In genomic region chr14:118052770-118053169, GRCm38 (mm10) we compare ENCODE assay signal across 22 mouse cellular contexts. TPM values are rescaled to one million over a fixed set of nuclear protein-coding genes. Genes with fewer than 3 reads are reported as not detected.
DNase-seq lines count a peak whose midpoint lies in the region; ATAC-seq and TF ChIP-seq lines count a peak whose summit lies in the region.
"Had no signal": no experiment of that assay in that cellular context is flagged by ENCODE, and none has a peak within 500 bp of the region (broad histone marks: within the 10 kb centered on the region; RNA-seq: fewer than 3 reads in every experiment).

No protein-coding gene starts in this region.

- H3K27me3 ChIP-seq in forebrain, embryonic 10.5 days (ENCODE audit: poor library complexity, severe bottlenecking), result peaks cover 91% of the 10 kb centered on the region
- no peaks in the 10 kb centered on the region for H3K27me3 ChIP-seq in forebrain, postnatal 0 days (ENCODE audit: insufficient read depth, low read length)
- no peaks in the 10 kb centered on the region for H3K27me3 ChIP-seq in lung, postnatal 0 days (replicated peaks; ENCODE audit: insufficient read depth, low read length)
- peaks cover 25% of the 10 kb centered on the region for H3K27me3 ChIP-seq in forebrain, embryonic 13.5 days
- H3K27me3 ChIP-seq in neural tube, embryonic 12.5 days (replicated peaks), result peaks cover 20% of the 10 kb centered on the region
- H3K27me3 ChIP-seq: kidney, embryonic 15.5 days; limb, embryonic 12.5 days had no signal

- H3K4me3 ChIP-seq in forebrain, embryonic 10.5 days, result no peak overlapping the region
- no peak overlapping the region for H3K4me3 ChIP-seq in forebrain, postnatal 0 days (ENCODE audit: low read depth, low read length)
- no peak overlapping the region for H3K4me3 ChIP-seq in lung, postnatal 0 days (ENCODE audit: low read depth, low read length)
- no peak overlapping the region for H3K4me3 ChIP-seq in forebrain, embryonic 13.5 days
- no peak overlapping the region for H3K4me3 ChIP-seq in neural tube, embryonic 12.5 days
- H3K4me3 ChIP-seq: embryonic facial prominence, embryonic 13.5 days; erythroblast, embryonic 14.5 days; heart, embryonic 12.5 days; kidney, embryonic 15.5 days; limb, embryonic 12.5 days had no signal

- DNase-seq in forebrain, embryonic 10.5 days (ENCODE audit: extremely low spot score, low spot score), result no peak
- DNase-seq in forebrain, postnatal 0 days, result no peak
- no peak for DNase-seq in lung, postnatal 0 days (ENCODE audit: low spot score)
- DNase-seq in lung, adult 18-20 months, result no peak
- DNase-seq in kidney, adult 18-20 months, result no peak
- no peak for DNase-seq in gastrocnemius, postnatal 14 days
- DNase-seq: adrenal gland, adult 8-10 months; cerebellum, adult 2 months; cerebellum, postnatal 36 days; kidney, postnatal 36 days; lung, adult 2 months; right cerebral cortex, postnatal 14 days had no signal

- WGBS in forebrain, embryonic 10.5 days, result 66% methylated on average over 11 of the region's 11 CpGs
- 27% methylated on average over 11 of the region's 11 CpGs for WGBS in forebrain, postnatal 0 days
- WGBS in lung, postnatal 0 days, result 67% methylated on average over 11 of the region's 11 CpGs
- WGBS in forebrain, embryonic 13.5 days, result 26% methylated on average over 11 of the region's 11 CpGs
- WGBS in neural tube, embryonic 12.5 days, result 32% methylated on average over 11 of the region's 11 CpGs

- intact Hi-C loops in gastrocnemius, postnatal 14 days (cut with DNase I; ENCODE audit: low total_unique reads), result no loop called here

- 0 out of 2 replicates have a peak, but pooled peaks have one; percentile 11 for TF ChIP-seq EP300 in lung, postnatal 0 days (IDR thresholded peaks at IDR 0.05)

- no peaks in the 10 kb centered on the region for H3K9me3 ChIP-seq in forebrain, embryonic 10.5 days
- no peaks in the 10 kb centered on the region for H3K9me3 ChIP-seq in forebrain, postnatal 0 days (ENCODE audit: low read length)
- no peaks in the 10 kb centered on the region for H3K9me3 ChIP-seq in lung, postnatal 0 days (ENCODE audit: low read length)
- H3K9me3 ChIP-seq in forebrain, embryonic 13.5 days (replicated peaks), result no peaks in the 10 kb centered on the region
- H3K9me3 ChIP-seq in neural tube, embryonic 12.5 days, result no peaks in the 10 kb centered on the region
- H3K9me3 ChIP-seq: embryonic facial prominence, embryonic 13.5 days; heart, embryonic 12.5 days; kidney, embryonic 15.5 days; limb, embryonic 12.5 days had no signal

- peak overlapping the region; percentile 60; the same call in 1 of the 2 replicates for H3K27ac ChIP-seq in forebrain, embryonic 10.5 days
- no peak overlapping the region for H3K27ac ChIP-seq in forebrain, postnatal 0 days (ENCODE audit: low read depth, low read length)
- H3K27ac ChIP-seq in lung, postnatal 0 days (ENCODE audit: low read length), result no peak overlapping the region
- H3K27ac ChIP-seq in forebrain, embryonic 13.5 days, result peak overlapping the region; percentile 66; the same call in 1 of the 2 replicates
- no peak overlapping the region for H3K27ac ChIP-seq in neural tube, embryonic 12.5 days
- H3K27ac ChIP-seq: embryonic facial prominence, embryonic 13.5 days; kidney, embryonic 15.5 days; limb, embryonic 12.5 days had no signal

- no peak overlapping the region for H3K4me2 ChIP-seq in forebrain, postnatal 0 days (ENCODE audit: low read depth)
- H3K4me2 ChIP-seq in lung, postnatal 0 days (replicated peaks; ENCODE audit: low read depth, low read length), result no peak overlapping the region
- peak overlapping the region; percentile 34; the same call in 1 of the 2 replicates for H3K4me2 ChIP-seq in forebrain, embryonic 13.5 days
- peak overlapping the region; percentile 35; the same call in 1 of the 2 replicates for H3K4me2 ChIP-seq in neural tube, embryonic 12.5 days (replicated peaks)
- H3K4me2 ChIP-seq: embryonic facial prominence, embryonic 13.5 days; heart, embryonic 12.5 days; kidney, embryonic 15.5 days; limb, embryonic 12.5 days; liver, embryonic 11.5 days had no signal

- no peaks in the 10 kb centered on the region for H3K36me3 ChIP-seq in forebrain, embryonic 10.5 days (replicated peaks)
- no peaks in the 10 kb centered on the region for H3K36me3 ChIP-seq in forebrain, postnatal 0 days (ENCODE audit: insufficient read depth)
- no peaks in the 10 kb centered on the region for H3K36me3 ChIP-seq in lung, postnatal 0 days (ENCODE audit: insufficient read depth, low read length)
- no peaks in the 10 kb centered on the region for H3K36me3 ChIP-seq in forebrain, embryonic 13.5 days (ENCODE audit: poor library complexity, severe bottlenecking)
- no peaks in the 10 kb centered on the region for H3K36me3 ChIP-seq in neural tube, embryonic 12.5 days
- H3K36me3 ChIP-seq: embryonic facial prominence, embryonic 13.5 days; heart, embryonic 12.5 days; kidney, embryonic 15.5 days; limb, embryonic 12.5 days had no signal

- H3K4me1 ChIP-seq in forebrain, embryonic 10.5 days, result peaks cover 46% of the 10 kb centered on the region
- H3K4me1 ChIP-seq in forebrain, postnatal 0 days (ENCODE audit: insufficient read depth), result no peaks in the 10 kb centered on the region
- no peaks in the 10 kb centered on the region for H3K4me1 ChIP-seq in lung, postnatal 0 days (ENCODE audit: insufficient read depth, low read depth, low read length)
- H3K4me1 ChIP-seq in forebrain, embryonic 13.5 days, result peaks cover 24% of the 10 kb centered on the region
- H3K4me1 ChIP-seq in neural tube, embryonic 12.5 days, result peaks cover 26% of the 10 kb centered on the region
- H3K4me1 ChIP-seq: heart, embryonic 12.5 days; kidney, embryonic 15.5 days had no signal

- TF ChIP-seq CTCF in forebrain, postnatal 0 days (IDR thresholded peaks at IDR 0.05; ENCODE audit: low read depth), result no peak
- TF ChIP-seq CTCF in lung, postnatal 0 days (IDR thresholded peaks at IDR 0.05), result no peak

- ATAC-seq in forebrain, postnatal 0 days, result no peak
- ATAC-seq in lung, postnatal 0 days, result 0 out of 2 replicates have a peak, but pooled peaks have one; percentile 10
- peak; percentile 20 for ATAC-seq in forebrain, embryonic 13.5 days
- peak; percentile 39; the same call in 1 of the 2 replicates for ATAC-seq in neural tube, embryonic 12.5 days (ENCODE audit: low FRiP score, low read depth)
- ATAC-seq: activated CD4-positive, CD25-positive, alpha-beta regulatory T cell, adult 4 months had no signal

- no peak overlapping the region for H3K9ac ChIP-seq in forebrain, postnatal 0 days
- no peak overlapping the region for H3K9ac ChIP-seq in lung, postnatal 0 days (replicated peaks; ENCODE audit: low read depth)
- no peak overlapping the region for H3K9ac ChIP-seq in forebrain, embryonic 13.5 days
- H3K9ac ChIP-seq in neural tube, embryonic 12.5 days, result no peak overlapping the region
- H3K9ac ChIP-seq: embryonic facial prominence, embryonic 13.5 days; heart, embryonic 12.5 days; kidney, embryonic 15.5 days; limb, embryonic 12.5 days had no signal

RNA-seq across cellular contexts. Expression of gene Dct, which starts 0.7 kb away (rescaled TPM):
- polyA plus RNA-seq in forebrain, embryonic 10.5 days (2016; fragmentation: Nextera tagmentation; extraction: Ambion mirVana), result 7.4 and 10.6 TPM in 2 replicates
- 1.0 and 1.8 TPM in 2 replicates for total RNA-seq in forebrain, postnatal 0 days (2014; rRNA removed)
- 1.0 and 1.2 TPM in 2 replicates for polyA plus RNA-seq in forebrain, postnatal 0 days (2015; fragmentation: Nextera tagmentation; extraction: Ambion mirVana)
- polyA plus RNA-seq in lung, postnatal 0 days (2015; fragmentation: Nextera tagmentation; extraction: Ambion mirVana), result 0.24 and 0.39 TPM in 2 replicates
- polyA plus RNA-seq in forebrain, embryonic 13.5 days (2015; fragmentation: Nextera tagmentation; extraction: Ambion mirVana), result 15.2 and 15.8 TPM in 2 replicates
- polyA plus RNA-seq in neural tube, embryonic 12.5 days (2016; fragmentation: Nextera tagmentation; extraction: Ambion mirVana), result 2.8 and 3.9 TPM in 2 replicates
- total RNA-seq in gastrocnemius, postnatal 14 days (2021), result 1 to 10 TPM in 1 of 2 experiments, under 1 TPM in 1; 0.42 to 1.1 TPM
- total RNA-seq: granulocyte monocyte progenitor cell, adult 5-6 weeks had no signal
- polyA plus RNA-seq: erythroblast, embryonic 14.5 days had no signal

Comparison
In these comparisons a context has a peak if more than half of its experiments do, and no peak if none do; other contexts are left out.
1. H3K27ac ChIP-seq: peak in forebrain, embryonic 10.5 days (single experiment) and forebrain, embryonic 13.5 days (single experiment); none in forebrain, postnatal 0 days (single experiment), lung, postnatal 0 days (single experiment) and neural tube, embryonic 12.5 days (single experiment).
2. H3K4me2 ChIP-seq: peak in forebrain, embryonic 13.5 days (single experiment) and neural tube, embryonic 12.5 days (single experiment); none in forebrain, postnatal 0 days (single experiment) and lung, postnatal 0 days (single experiment).